Mouse (Mus musculus) frontal cortex, adult (tissue): ENCODE measurements around the gene Fgd5.
"Not testable (repeated sequence)": the region's sequence is repeated elsewhere in the genome, so short reads cannot be mapped to it uniquely, and the experiment has no call there.

Experiments
- ATAC-seq: cut with Nextera tagmentation; 2 replicates; pipeline ENCODE4 v1.9.2; 2017; ENCODE audit warnings: mild to moderate bottlenecking, moderate library complexity, mixed read lengths; ENCODE audit not compliant: low TSS enrichment

Gene Fgd5

DNA sequence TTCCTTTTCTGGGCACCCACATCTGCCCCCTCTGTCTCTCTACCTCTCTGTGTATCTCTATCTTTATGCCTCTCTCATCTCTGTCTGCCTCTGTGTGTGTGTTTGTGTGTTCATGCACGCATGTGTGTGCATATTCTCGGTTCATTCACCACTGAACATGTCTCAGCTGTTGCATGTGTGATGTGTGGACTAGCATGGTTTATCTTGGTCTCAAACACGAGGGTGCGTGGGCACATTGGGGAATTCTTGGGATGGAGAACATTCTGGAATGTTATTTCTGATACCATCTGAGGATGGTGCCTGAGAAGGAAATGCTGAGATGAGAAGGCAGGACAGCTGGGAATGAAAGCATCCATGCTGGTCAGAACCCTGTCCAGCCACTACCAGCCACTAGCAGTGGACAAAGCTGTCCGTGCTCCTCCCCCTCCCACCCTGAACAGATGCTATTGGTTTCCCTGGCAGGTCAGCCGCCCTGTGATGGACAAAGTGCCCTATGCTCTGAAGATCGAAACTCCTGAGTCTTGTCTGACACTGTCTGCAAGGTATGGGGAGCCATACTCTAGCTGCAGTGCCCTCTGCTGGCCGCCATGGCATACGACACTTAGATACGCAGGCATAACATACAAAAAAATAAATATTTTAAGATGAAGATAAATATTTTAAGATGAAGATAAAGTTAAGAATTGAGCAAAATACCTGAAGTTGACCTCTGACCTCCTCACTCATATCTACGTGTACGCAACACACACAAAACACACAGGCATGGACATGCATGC is 87.2 kb downstream of the Fgd5 start:
- no peak for ATAC-seq

DNA sequence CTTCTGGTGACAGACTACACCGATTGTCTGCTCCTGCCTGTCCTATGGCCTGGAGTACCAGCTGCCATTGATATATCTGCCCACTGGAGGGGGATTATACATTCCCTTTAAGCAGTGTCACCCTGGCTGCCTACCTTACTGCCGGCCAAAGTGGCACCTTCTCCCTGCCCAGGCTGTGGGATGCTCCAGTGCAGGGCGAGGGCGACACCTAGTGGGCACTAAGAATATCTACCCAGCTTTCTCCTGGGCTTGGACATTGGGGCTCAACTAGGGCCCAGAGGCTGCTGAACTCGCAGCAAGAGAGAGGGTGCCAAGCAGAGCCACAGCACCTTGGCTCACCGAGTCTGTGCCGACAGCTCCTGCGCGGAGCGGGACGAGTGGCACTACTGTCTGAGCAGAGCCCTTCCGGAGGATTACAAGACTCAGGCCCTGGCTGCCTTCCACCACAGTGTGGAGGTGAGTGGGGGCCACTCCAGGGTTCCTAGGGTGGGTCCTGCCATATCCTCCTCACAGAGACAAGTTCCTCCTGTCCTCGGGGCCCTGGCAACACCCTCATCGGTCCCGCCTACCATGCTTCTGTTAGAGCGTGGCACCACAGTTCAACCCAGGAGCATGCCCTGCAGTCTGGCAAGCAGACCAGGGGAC is 88.6 kb downstream of the Fgd5 start:
- peak; percentile 83 for ATAC-seq

DNA sequence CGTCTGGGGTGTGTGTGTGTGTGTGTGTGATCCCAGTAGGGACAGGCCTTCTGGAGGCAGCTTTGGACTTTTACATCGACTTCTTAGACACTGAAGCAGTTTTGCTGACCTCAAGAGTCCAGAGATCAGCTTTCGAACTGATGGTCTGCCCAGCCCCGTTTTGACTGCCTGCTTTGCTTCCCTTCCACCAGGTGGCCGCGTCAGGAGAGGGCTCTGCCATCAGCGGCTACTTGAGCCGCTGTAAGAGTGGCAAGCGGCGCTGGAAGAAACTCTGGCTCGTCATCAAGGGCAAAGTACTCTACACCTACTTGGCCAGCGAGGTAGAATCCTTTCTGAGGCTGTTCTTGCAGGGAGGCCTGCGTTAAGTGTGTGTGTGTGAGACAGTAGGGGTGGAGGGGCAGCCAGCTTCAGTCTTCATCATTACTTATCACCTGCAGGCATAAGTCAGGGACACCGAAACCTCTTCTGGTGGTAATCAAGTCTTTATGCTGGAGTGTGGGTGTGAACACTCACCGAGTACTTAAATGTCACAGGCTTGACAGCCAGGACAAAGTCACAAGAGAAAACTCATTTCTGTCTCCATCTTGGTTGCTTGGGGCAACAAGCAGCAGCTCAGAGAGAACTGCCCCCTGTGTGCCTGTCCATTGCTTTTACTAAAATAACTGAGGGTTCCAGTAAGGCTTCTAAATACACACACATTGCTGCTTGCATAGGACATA is 92.6 kb downstream of the Fgd5 start:
- ATAC-seq: no peak

DNA sequence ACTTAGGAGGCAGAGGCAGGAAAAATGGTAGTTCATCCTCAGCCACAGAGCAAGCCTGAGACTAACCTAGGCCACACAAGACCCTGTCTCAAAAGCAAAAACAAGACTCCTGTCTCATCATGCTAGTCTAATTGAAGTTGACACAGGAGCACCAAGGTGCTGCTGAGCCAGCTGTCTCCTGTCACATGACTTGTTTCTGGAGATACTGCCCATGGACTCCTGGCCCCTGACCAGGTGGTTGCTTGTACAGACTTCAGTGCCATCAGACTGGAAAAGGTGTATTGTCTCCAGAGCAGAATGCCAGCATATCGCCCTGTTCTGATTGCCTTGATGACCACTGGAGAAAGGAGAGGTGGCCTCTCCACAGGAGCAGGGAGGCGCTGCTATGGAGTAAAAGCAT is 102.1 kb downstream of the Fgd5 start:
- ATAC-seq: no peak

DNA sequence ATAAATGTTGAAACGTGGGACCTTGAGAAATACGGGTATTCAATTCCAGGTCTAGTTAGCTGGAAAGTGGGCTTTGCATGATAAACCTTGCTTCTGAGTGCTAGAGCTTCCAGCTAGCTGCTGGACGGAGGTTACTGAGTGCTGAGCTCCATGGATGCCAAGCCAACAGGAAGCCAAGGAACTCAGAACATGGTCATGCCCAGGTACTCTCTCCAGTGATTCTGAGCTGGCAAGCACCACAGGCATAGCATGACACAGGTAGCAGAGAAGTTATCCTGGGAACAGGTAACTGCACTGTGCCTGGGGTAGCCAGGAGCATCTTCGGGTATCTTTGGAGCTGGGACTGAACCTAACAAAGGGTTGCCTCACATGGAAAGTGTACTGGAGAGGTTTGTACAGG is 104.1 kb downstream of the Fgd5 start:
- ATAC-seq: no peak

DNA sequence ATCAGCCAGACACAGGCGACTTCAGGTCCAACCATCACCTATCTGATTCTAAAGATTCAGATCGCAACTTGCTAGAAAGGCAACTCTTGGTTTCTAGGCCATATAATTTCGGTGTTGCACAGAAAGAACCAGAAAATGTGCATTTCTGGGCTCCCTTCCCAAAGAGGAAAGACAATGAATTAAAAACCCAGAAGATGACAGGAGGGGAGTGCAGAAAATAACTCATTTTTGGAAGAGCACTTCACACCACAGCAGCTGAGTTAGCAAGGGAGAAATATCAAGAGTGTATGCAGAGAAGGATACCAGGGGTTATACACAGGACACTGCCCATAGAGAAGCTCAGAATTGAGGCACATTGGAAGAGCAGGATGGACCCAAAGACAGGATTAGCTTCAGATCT is 106.3 kb downstream of the Fgd5 start:
- ATAC-seq: peak; percentile 78

DNA sequence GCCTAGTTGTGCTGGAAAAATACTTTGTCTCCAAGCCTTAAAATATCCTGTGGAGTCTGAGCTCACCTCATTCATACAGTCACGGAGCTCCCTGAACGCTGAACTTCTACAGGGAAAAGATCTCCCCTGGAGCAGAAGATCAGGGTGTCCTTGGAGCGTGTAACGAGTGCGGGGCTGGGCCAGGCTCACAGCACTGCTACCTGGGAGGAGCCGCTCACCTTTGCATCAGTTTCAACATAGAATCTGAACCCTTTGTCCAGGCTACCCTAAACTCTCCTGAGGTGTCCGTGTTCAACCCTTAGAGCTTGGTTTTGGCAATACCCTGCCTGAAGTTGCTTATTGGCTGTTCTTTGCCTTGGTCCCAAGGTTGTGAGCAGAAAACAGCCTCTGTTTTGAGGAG is 110.5 kb downstream of the Fgd5 start:
- ATAC-seq: not testable (repeated sequence)

DNA sequence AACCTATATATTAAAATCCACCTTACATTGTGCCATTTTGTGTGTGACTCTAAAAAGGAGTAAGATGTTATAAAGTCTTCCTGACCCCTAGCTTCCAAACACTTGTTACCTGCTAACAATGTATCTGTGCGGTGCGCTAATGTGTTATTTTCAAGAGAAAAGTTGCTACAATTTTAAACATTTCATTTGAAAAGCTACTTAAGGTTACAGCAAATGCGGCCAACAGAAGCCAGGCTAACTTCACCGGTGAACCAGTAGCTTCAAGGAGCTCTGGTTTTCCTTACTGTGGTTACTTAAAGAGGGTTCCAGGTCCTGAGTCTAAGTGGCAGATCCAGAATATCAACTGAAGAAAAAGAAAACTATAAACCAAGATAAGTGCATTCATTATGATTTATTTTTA is 111.3 kb downstream of the Fgd5 start:
- ATAC-seq: no peak

DNA sequence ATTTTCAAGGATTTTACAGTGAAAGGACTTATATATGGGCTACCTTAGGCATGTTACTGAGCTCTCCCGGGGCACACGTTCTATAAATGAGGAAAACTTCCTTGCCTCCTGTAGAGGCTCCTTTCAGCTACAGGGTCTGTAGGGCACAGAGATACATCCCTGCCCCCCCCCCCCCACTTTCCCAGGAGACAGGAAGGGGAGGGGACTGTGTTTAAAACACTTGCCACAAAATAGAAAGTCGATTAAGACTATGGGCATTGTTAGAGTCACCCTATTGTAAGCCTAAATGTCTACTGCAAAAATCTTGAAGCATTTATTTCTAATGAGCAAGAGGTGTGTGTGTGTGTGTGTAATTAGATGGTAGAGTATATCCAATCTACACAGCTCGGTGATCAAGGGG is 111.8 kb downstream of the Fgd5 start:
- ATAC-seq: no peak

DNA sequence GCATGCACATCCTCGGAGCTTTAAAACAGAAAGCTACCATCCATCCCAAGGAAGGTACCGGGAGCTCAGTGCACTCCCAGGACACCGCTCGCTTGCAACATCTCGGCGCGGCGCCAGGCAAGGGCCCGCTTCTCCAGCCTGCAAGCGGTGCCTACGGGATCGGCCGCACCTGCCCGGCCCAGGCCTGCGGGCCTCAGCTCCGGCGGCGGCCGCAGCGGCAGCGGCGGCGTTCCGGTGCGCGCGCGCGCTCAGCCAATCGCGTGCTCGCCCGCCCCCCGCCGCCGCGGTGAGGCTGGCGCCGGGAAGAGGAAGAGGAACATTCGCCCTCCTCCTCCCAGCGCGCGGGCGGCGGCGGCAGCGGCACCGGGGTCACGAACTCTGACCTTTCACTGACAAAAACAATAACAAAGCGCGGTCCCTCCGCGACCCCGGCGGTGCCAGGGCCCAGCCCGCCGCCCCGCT is 112.5 kb downstream of the Fgd5 start, which contains the start of gene Nr2c2:
Gene Nr2c2, plus strand, starts transcription at position 261 of the 462 bp plus-strand sequence.
- peak; percentile 70 for ATAC-seq

DNA sequence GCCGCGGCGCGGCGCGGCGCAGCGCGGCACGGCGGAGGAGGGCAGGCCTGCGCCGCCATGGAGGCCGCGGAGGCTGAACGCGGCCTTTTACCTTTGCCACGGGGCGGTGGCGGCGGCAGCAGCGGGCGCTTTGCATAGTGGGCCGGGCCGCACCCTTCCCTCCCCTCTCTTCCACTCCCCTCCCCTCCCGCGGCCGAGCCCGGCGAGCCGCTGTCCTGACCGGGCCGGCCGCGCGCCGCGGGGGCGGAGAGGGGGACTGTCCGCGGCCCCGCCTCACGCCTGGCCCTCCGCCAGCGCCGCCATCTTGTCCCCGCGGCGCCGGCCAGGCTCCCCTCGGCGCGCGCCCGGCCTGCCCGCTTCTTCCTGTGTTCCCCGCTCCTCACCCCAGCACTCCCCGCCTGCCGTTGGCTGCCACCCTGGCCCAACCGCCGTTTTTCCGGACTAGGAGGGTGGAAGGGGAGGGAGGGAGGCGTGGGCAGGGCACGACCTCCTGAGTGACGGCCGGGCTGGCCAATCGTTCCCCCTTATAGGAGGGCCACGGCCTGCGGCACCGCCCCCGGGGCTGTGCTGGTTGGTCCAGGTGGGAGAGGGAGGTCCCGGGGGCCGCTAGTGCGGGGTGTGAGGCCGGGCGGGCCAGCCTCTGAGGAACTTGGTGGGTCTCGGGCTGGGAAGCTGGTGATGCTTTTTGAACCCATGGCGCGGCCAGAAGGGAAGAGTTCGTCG is 113.2 kb downstream of the Fgd5 start:
- ATAC-seq: peak; percentile 91

DNA sequence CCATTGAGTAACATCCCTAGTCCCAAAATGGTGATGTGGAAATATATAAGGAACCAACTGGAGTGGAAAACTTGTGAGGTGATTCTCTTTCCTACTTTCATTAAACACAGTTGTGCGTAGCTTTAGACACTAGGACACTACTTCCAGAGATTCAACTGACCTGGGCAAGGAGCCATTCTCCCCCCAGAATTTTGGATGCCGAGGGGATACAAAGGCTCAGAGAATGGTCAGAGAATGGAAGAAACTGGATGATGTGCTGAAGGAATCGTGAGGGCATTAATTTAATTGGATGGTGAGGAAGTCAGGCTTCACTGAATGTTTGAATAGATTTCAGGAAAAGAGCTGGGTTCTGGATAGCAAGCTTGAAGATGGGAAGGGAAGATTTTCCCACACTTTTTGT is 114.1 kb downstream of the Fgd5 start:
- no peak for ATAC-seq

DNA sequence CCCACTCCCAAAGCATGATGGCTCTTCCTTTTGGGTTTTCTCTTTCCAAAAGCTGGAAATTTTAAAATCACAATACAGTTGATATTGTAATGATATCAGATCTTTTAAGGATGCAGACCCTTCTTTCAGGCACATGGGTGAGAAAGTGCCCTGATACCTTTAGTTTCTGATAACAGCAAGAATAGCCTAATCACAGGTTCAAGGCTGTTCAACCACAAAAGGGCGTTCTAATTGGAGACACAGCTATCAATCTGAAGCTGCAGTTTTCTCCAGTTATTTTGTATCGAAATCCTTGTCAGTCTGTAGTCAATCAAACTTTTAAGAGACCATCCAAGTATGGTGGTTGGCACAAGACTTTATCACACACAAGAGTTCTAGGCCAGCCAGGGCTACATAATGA is 115.2 kb downstream of the Fgd5 start:
- ATAC-seq: no peak

DNA sequence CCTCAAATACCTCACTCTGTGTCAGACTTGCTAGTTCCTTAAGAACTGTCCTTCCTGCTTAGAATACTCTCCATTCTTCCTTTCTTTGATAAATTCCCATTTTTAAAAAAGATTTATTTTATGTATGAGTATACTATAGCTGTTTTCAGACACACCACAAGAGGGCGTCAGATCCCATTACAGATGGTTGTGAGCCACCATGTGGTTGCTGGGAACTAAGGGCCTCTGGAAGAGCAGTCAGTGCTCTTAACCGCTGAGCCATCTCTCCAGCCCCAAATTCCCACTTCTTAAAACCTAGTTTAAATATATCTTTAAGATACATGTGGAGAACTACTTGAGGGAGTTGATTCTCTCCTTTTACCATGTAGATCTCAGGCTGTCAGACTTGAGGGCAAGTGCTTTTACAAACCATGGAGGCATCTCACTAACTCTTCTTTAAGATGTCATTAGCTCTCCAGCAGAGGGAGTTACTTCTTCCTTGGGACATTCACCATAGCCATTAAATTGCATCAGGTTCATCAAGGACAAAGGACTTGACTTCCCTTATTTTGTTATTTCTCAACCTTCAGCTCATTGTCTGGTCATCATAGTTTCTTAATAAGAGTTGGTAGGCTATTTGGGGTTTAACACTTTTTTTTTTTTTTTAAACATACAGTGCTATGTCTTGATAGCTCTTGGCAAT is 122.1 kb downstream of the Fgd5 start:
- no peak for ATAC-seq

DNA sequence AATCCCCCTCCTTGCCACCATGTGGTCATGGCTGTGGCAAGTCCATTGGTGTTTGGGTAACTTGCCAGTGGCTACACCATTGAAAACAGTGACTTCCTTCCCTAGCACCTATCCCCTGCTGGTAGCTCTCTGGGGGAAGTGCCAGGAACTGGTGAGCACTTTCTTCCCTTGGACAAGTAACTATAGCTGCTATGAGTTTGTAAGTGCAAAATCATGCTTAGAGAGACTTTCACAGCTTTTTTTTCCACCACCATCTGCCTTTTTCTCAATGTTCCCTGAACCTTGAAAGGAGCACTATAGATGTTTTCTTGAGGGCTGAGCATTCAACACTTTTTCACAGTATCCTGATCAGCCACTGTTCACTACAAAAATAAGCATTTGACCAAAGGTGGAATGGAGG is 145.9 kb downstream of the Fgd5 start:
- ATAC-seq: peak; percentile 97
